Mouse (Mus musculus) lung, embryonic 14.5 days (tissue): ENCODE data around the gene Camkv. TPM values are rescaled to one million over a fixed set of nuclear protein-coding genes. Genes with fewer than 3 reads are reported as not detected.

Experiments used
- ATAC-seq: fragments of 200-750 bp; cut with Nextera tagmentation; 2 replicates; pipeline ENCODE4 v1.8.0; 2017; ENCODE audit warnings: mild to moderate bottlenecking, moderate TSS enrichment, moderate library complexity; ENCODE audit not compliant: insufficient read depth
- DNase-seq: peaks from one replicate; pipeline ENCODE4 v3.0.0-alpha.2; 2015
- H3K27ac ChIP-seq: fragments of 300-500 bp; sonication (generic); 2 replicates; pipeline ENCODE4 v1.5.1; 2014; ENCODE audit warnings: low read depth, mild to moderate bottlenecking, moderate library complexity
- H3K27me3 ChIP-seq: fragments of 300-500 bp; sonication (generic); 2 replicates; pipeline ENCODE4 v1.6.1; 2014; ENCODE audit warnings: low read length, control low read depth; ENCODE audit not compliant: insufficient read depth
- H3K36me3 ChIP-seq: fragments of 300-500 bp; sonication (generic); 2 replicates; pipeline ENCODE4 v1.6.1; 2014; ENCODE audit warnings: control low read depth; ENCODE audit not compliant: insufficient read depth
- H3K4me1 ChIP-seq: fragments of 300-500 bp; sonication (generic); 2 replicates; pipeline ENCODE4 v1.6.1; 2014; ENCODE audit warnings: antibody characterized with exemption, control low read depth; ENCODE audit not compliant: insufficient read depth
- H3K4me2 ChIP-seq: fragments of 300-500 bp; sonication (generic); 2 replicates; pipeline ENCODE4 v1.6.1; 2014; ENCODE audit warnings: mild to moderate bottlenecking
- H3K4me3 ChIP-seq: fragments of 300-500 bp; sonication (generic); 2 replicates; pipeline ENCODE4 v1.5.1; 2014; ENCODE audit warnings: low read depth, low read length
- H3K9ac ChIP-seq: fragments of 300-500 bp; sonication (generic); 2 replicates; pipeline ENCODE4 v1.6.1; 2014
- H3K9me3 ChIP-seq: fragments of 300-500 bp; sonication (generic); 2 replicates; pipeline ENCODE4 v1.6.1; 2016; ENCODE audit warnings: low read depth, low read length, control low read depth
- CTCF ChIP-seq: IDR thresholded peaks from 2 replicates; pipeline ENCODE4 v1.5.1; 2016; ENCODE audit warnings: antibody characterized with exemption, low read depth
- WGBS: fragments of 180-500 bp; shearing (Covaris S2); extraction: QIAGEN DNeasy Blood & Tissue Kit; methylation state at CpG from one replicate; pipeline ENCODE4 v1.1.7; 2014; 5-methylcytosine and 5-hydroxymethylcytosine counted together
- polyA plus RNA-seq: library from polyadenylated mRNA; unstranded; fragments of >200 nt; fragmentation: Nextera tagmentation; extraction: Ambion mirVana; gene quantifications from 2 replicates; pipeline ENCODE4 v1.2.1, GENCODE M21; 2014

The Camkv gene
- polyA plus RNA-seq, 1 experiment from 2014 or later = 2.7 TPM

DNA sequence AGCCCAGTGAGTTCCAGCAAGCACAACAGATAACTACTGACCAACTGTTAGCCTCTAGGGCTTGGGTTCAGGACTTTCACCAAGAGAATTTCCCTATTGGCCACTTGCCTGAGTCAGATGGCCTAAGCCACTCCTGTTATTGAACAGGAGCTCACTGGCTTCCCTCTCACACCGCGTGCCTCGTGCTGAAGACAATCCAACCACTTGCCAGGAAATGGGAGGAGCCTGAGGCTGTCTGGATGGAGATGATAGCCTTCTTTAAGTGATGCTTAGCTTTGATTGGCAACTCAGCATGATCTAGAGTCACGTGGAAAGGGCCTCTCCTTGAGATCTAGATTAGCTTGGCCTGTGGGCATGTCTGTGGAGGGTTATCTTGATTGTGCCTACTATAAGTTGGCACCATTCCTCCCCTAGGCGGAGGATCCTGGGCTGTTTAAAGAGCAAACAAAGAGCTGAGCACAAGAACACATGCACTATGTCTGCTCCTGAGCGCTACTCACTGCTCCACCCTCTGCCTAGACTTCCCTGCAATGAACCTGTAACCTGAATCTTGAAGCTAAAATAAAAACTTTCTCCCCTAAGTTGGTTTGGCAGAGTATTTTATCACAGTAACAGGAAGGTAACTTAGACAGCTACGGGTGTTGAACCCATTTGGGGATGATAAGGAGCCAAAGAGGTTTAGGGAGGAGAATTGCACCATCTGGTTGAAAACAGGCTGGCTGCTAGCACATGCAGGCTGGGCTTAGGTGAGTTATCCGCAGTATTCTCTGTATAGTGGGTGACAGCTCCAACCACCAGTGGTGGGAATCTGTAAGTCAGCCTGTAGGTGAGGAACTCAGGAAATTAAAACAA, 36.4 kb downstream of the Camkv start:
- H3K9ac ChIP-seq = no peak overlapping the region
- no peaks in the 10 kb centered on the region for H3K9me3 ChIP-seq
- no peaks in the 10 kb centered on the region; the same call in 1 of the 2 replicates for H3K4me1 ChIP-seq
- 0 out of 2 replicates have a peak, but pooled peaks have one; percentile 24 for ATAC-seq
- H3K36me3 ChIP-seq = peaks cover 39% of the 10 kb centered on the region
- no peaks in the 10 kb centered on the region for H3K27me3 ChIP-seq
- no peak overlapping the region for H3K4me2 ChIP-seq
- DNase-seq = peak; percentile 52
- no peak for TF ChIP-seq CTCF
- no peak overlapping the region for H3K4me3 ChIP-seq
- no peak overlapping the region for H3K27ac ChIP-seq
- WGBS = 62% methylated on average over 8 of the region's 8 CpGs

DNA sequence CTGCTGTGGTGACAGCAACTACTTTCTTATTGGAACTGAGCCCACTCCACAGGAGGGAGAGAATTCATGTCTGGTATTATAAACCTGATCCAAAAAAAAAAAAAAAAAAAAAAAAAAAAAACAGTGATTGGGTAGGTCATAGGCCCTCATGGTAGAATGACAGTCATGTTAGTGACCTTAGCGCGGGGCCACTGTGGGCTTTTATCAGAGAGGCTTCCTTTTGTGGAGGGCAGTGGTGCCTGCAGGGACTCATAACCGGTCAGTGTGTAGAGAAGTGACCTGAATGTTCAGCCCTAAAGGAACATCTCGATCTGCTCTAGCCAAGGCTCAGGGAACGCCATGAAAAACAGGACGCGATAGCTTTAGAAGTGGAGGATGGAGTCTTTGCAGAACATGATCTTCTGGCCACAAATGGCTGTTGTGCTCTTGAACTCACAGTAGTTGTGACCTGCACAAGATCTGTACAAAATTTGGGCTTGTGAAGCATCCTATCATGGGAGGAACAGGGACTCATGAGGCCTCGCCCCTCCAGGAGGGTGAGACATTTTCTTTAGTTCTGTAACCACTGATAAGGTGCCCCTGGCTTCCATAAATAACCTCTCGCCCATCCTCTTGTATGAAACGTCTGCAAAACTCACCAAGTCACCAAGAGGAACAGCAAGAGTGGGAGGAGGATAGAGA, 39.2 kb downstream of the Camkv start:
- Histone ChIP-seq H3K9ac (no peak overlapping the region), H3K36me3 (peaks cover 21% of the 10 kb centered on the region), H3K4me3 (no peak overlapping the region), H3K27ac (peak overlapping the region; percentile 38), H3K9me3 (no peaks in the 10 kb centered on the region), H3K4me2 (peak overlapping the region; percentile 4; the same call in 1 of the 2 replicates), H3K4me1 (no peaks in the 10 kb centered on the region; the same call in 1 of the 2 replicates), H3K27me3 (no peaks in the 10 kb centered on the region)
- TF ChIP-seq CTCF = no peak
- WGBS = 67% methylated on average over 10 of the region's 10 CpGs
- no peak for ATAC-seq
- no peak for DNase-seq

- Histone ChIP-seq H3K36me3 (peaks cover 11% of the 10 kb centered on the region), H3K9ac (peak within 1 kb of the TSS; percentile 20; the same call in 1 of the 2 replicates), H3K4me1 (peaks cover 3% of the 10 kb centered on the region), H3K27me3 (no peaks in the 10 kb centered on the region), H3K27ac (peak within 1 kb of the TSS; percentile 75), H3K4me3 (peak within 1 kb of the TSS; percentile 13; the same call in 1 of the 2 replicates), H3K9me3 (no peaks in the 10 kb centered on the region), H3K4me2 (peak within 1 kb of the TSS; percentile 34)
- ATAC-seq (no peak), DNase-seq (peak; percentile 40)
- no peak for TF ChIP-seq CTCF
- 59% methylated on average over 12 of the region's 12 CpGs for WGBS
Measured at GRCm38 (mm10) chr9:107975399-107976386, 40.2 kb downstream of the Camkv start, which contains the start of gene Uba7. Uba7 (plus strand) TSS chr9:107975505.

DNA sequence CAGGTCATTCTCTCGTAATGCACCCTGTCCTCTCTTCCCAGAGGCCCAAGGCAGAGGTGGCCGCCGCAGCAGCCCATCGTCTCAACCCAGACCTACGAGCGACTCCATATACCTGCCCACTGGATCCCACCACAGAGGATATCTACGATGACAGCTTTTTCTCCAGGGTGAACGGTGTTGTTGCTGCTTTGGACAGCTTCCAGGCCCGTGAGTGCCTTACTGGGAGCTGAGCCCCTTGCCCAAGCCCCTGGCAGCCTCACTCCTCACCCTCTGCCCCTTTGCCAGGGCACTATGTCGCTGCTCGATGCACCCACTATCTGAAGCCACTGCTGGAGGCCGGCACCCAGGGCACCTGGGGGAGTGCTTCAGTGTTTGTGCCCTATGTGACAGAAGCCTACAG, 43.3 kb downstream of the Camkv start:
- WGBS = 83% methylated on average over 12 of the region's 12 CpGs
- no peak overlapping the region for H3K27ac ChIP-seq
- ATAC-seq = no peak

DNA sequence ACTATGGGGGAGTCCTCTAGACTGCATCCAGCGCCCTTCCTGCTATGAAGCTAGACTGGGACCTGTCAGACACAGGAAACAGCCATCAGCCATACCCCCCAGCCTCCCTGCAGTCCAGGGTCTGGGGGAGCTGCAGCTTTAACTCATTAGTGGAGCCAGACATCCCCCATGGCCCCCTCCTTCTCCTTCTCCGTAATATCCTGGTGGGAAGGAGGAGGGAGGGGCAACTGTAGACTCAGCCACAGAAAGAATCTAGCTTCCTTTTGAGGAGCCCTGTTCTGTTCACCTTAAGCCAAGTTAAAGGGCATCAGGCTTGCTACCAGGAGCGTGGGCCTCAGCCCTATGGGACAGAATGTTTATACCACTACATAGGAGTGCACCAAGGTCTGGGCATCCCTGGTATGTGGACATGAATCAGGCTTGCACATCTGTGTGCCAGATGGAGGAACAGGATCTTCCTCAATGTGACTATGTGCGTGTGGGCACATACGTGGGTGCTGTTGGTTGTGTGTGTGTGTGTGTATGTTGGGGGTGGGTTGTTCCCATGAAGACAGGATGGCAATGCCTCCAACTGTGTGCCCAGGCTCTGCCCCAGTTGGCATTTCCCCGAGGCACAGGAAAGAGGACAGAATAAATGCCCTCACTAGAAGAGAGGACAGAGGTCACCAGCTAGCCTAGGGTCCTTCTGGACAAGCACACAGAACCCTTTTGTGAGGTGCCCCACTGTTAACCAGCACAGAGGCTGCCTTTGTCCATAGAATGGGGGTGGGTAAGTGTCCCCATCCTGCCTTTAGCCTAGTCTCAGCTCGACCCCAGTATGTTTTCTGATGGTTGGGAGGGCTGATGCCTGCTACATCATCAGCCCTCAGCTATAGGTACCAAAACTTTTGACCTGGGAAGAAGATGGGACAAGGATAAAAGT, 46.5 kb downstream of the Camkv start:
- Histone ChIP-seq H3K4me1 (peaks cover 25% of the 10 kb centered on the region), H3K27ac (peak overlapping the region; percentile 100), H3K9ac (peak overlapping the region; percentile 74), H3K4me2 (peak overlapping the region; percentile 93), H3K9me3 (no peaks in the 10 kb centered on the region), H3K27me3 (no peaks in the 10 kb centered on the region), H3K36me3 (peaks cover 15% of the 10 kb centered on the region; the same call in 1 of the 2 replicates), H3K4me3 (peak overlapping the region; percentile 54)
- peak; percentile 46 for ATAC-seq
- peak; percentile 87 for DNase-seq
- 24% methylated on average over 6 of the region's 7 CpGs for WGBS
- no peak for TF ChIP-seq CTCF

More for the DNA sequence above, 43.3 kb downstream of the Camkv start:
- Histone ChIP-seq H3K4me1 (peaks cover 24% of the 10 kb centered on the region), H3K4me3 (no peak overlapping the region), H3K36me3 (peaks cover 5% of the 10 kb centered on the region; the same call in 1 of the 2 replicates), H3K4me2 (no peak overlapping the region), H3K9ac (no peak overlapping the region), H3K27me3 (no peaks in the 10 kb centered on the region), H3K9me3 (no peaks in the 10 kb centered on the region)
- no peak for TF ChIP-seq CTCF
- no peak for DNase-seq
